Mouse (Mus musculus) midbrain, embryonic 16.5 days (tissue): ENCODE results near the gene Syndig1. TPM values are rescaled to one million over a fixed set of nuclear protein-coding genes. Genes with fewer than 3 reads are reported as not detected.

Source experiments
- ATAC-seq: fragments of 200-750 bp; cut with Nextera tagmentation; 2 replicates; pipeline ENCODE4 v1.8.0; 2017; ENCODE audit warnings: moderate TSS enrichment
- H3K27ac ChIP-seq: fragments of 300-500 bp; sonication (generic); 2 replicates; pipeline ENCODE4 v1.5.1; 2014; ENCODE audit warnings: mild to moderate bottlenecking, low read length, mixed read lengths
- H3K27me3 ChIP-seq: fragments of 300-500 bp; sonication (generic); 2 replicates; pipeline ENCODE4 v1.6.1; 2014; ENCODE audit warnings: low read depth, low read length, mixed read lengths; ENCODE audit not compliant: control insufficient read depth, insufficient read depth
- H3K36me3 ChIP-seq: fragments of 300-500 bp; sonication (generic); 2 replicates; pipeline ENCODE4 v1.6.1; 2014; ENCODE audit warnings: mild to moderate bottlenecking, low read length, moderate library complexity, mixed read lengths; ENCODE audit not compliant: control insufficient read depth, insufficient read depth
- H3K4me1 ChIP-seq: fragments of 300-500 bp; sonication (generic); 2 replicates; pipeline ENCODE4 v1.6.1; 2014; ENCODE audit warnings: mild to moderate bottlenecking, low read length, mixed read lengths; ENCODE audit not compliant: control insufficient read depth, insufficient read depth
- H3K4me2 ChIP-seq: fragments of 300-500 bp; sonication (generic); 2 replicates; pipeline ENCODE4 v1.6.1; 2014; ENCODE audit warnings: mild to moderate bottlenecking, low read length, mixed read lengths
- H3K4me3 ChIP-seq: fragments of 300-500 bp; sonication (generic); 2 replicates; pipeline ENCODE4 v1.5.1; 2014; ENCODE audit warnings: low read depth, mild to moderate bottlenecking, low read length, moderate library complexity, mixed read lengths
- H3K9ac ChIP-seq: fragments of 300-500 bp; sonication (generic); 2 replicates; pipeline ENCODE4 v1.6.1; 2014; ENCODE audit warnings: low read depth, low read length, mixed read lengths
- H3K9me3 ChIP-seq: fragments of 300-500 bp; sonication (generic); replicated peaks from 2 replicates; pipeline ENCODE4 v1.6.1; 2014; ENCODE audit warnings: mild to moderate bottlenecking, low read length, mixed read lengths; ENCODE audit not compliant: control insufficient read depth, poor library complexity, severe bottlenecking
- WGBS: fragments of 180-500 bp; shearing (Covaris S2); extraction: QIAGEN DNeasy Blood & Tissue Kit; methylation state at CpG from one replicate; pipeline ENCODE4 v1.1.7; 2014; 5-methylcytosine and 5-hydroxymethylcytosine counted together
- polyA plus RNA-seq: library from polyadenylated mRNA; unstranded; fragments of >200 nt; fragmentation: Nextera tagmentation; extraction: Ambion mirVana; gene quantifications from 2 replicates; pipeline ENCODE4 v1.2.1, GENCODE M21; 2015

The Syndig1 gene
- polyA plus RNA-seq, 1 experiment from 2014 or later, result 27.6 TPM

- WGBS, result 78% methylated on average over 5 of the region's 5 CpGs
- Histone ChIP-seq H3K27ac (no peak overlapping the region), H3K27me3 (no peaks in the 10 kb centered on the region), H3K9me3 (no peaks in the 10 kb centered on the region), H3K4me2 (no peak overlapping the region), H3K4me3 (no peak overlapping the region), H3K4me1 (peaks cover 2% of the 10 kb centered on the region; the same call in 1 of the 2 replicates), H3K9ac (no peak overlapping the region), H3K36me3 (no peaks in the 10 kb centered on the region)
- no peak for ATAC-seq
These were observed 101.0 kb downstream of the Syndig1 start for GRCm38 (mm10) chr2:149929986-149930385.

GRCm38 (mm10) chr2:149931111-149931510, 102.1 kb downstream of the Syndig1 start:
- Histone ChIP-seq H3K4me1 (peaks cover 2% of the 10 kb centered on the region; the same call in 1 of the 2 replicates), H3K27me3 (no peaks in the 10 kb centered on the region), H3K9ac (no peak overlapping the region), H3K4me2 (no peak overlapping the region), H3K4me3 (no peak overlapping the region), H3K36me3 (no peaks in the 10 kb centered on the region), H3K27ac (no peak overlapping the region), H3K9me3 (no peaks in the 10 kb centered on the region)
- 77% methylated on average over 2 of the region's 2 CpGs for WGBS
- ATAC-seq, result no peak

DNA sequence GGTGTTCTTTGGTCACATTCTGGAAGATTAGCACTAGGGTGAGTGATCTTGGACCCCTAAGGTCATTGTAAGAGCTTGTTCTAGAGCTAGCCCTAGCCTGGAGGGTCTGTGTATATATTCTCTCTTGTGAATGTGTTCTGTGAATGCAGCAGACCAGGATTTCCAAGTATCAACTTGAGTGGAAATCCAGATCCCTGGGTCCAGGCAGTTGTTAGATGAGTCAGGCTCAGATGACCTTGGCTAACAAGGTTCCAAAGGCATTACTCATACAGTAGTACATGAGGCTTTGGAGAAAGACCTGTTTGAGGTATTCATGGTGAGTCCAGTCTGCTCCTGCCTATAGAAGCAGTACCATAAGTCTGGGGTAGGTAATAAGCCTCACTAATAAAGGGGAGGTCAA, 103.1 kb downstream of the Syndig1 start:
- Histone ChIP-seq H3K9me3 (no peaks in the 10 kb centered on the region), H3K27ac (no peak overlapping the region), H3K4me2 (no peak overlapping the region), H3K4me3 (no peak overlapping the region), H3K4me1 (peaks cover 2% of the 10 kb centered on the region; the same call in 1 of the 2 replicates), H3K9ac (no peak overlapping the region), H3K36me3 (no peaks in the 10 kb centered on the region), H3K27me3 (no peaks in the 10 kb centered on the region)
- no peak for ATAC-seq

GRCm38 (mm10) chr2:149933247-149933898, 104.4 kb downstream of the Syndig1 start:
- no peak overlapping the region for H3K4me3 ChIP-seq
- H3K4me2 ChIP-seq, result no peak overlapping the region
- H3K9me3 ChIP-seq, result no peaks in the 10 kb centered on the region
- no peaks in the 10 kb centered on the region for H3K36me3 ChIP-seq
- H3K27ac ChIP-seq, result no peak overlapping the region
- no peak overlapping the region for H3K9ac ChIP-seq
- peaks cover 2% of the 10 kb centered on the region; the same call in 1 of the 2 replicates for H3K4me1 ChIP-seq
- no peaks in the 10 kb centered on the region for H3K27me3 ChIP-seq
- WGBS, result 15% methylated on average over 2 of the region's 2 CpGs
- ATAC-seq, result peak; percentile 12; the same call in 1 of the 2 replicates

GRCm38 (mm10) chr2:149934139-149934538, 105.1 kb downstream of the Syndig1 start:
- Histone ChIP-seq H3K27me3 (no peaks in the 10 kb centered on the region), H3K4me2 (no peak overlapping the region), H3K27ac (no peak overlapping the region), H3K4me1 (0 out of 2 replicates have a peak, but pooled peaks cover 2% of the 10 kb centered on the region), H3K36me3 (no peaks in the 10 kb centered on the region), H3K9me3 (no peaks in the 10 kb centered on the region), H3K4me3 (no peak overlapping the region), H3K9ac (no peak overlapping the region)
- 5% methylated on average over 4 of the region's 4 CpGs for WGBS
- no peak for ATAC-seq

- Histone ChIP-seq H3K4me1 (no peaks in the 10 kb centered on the region), H3K27ac (no peak overlapping the region), H3K4me2 (no peak overlapping the region), H3K9me3 (no peaks in the 10 kb centered on the region), H3K36me3 (no peaks in the 10 kb centered on the region), H3K27me3 (no peaks in the 10 kb centered on the region), H3K9ac (no peak overlapping the region), H3K4me3 (no peak overlapping the region)
- 64% methylated on average over 4 of the region's 4 CpGs for WGBS
- ATAC-seq, result no peak
These were observed 109.8 kb downstream of the Syndig1 start for GRCm38 (mm10) chr2:149938829-149939228.

GRCm38 (mm10) chr2:149939586-149939985, 110.6 kb downstream of the Syndig1 start:
- no peaks in the 10 kb centered on the region for H3K36me3 ChIP-seq
- H3K9me3 ChIP-seq, result no peaks in the 10 kb centered on the region
- H3K27ac ChIP-seq, result no peak overlapping the region
- ATAC-seq, result no peak
- no peaks in the 10 kb centered on the region for H3K4me1 ChIP-seq
- H3K4me3 ChIP-seq, result no peak overlapping the region
- H3K4me2 ChIP-seq, result no peak overlapping the region
- whole genome bisulfite sequencing, result 31% methylated on average over 2 of the region's 2 CpGs
- no peak overlapping the region for H3K9ac ChIP-seq
- no peaks in the 10 kb centered on the region for H3K27me3 ChIP-seq

GRCm38 (mm10) chr2:149950641-149951040, 121.6 kb downstream of the Syndig1 start:
- no peak overlapping the region for H3K4me3 ChIP-seq
- H3K27ac ChIP-seq, result no peak overlapping the region
- no peak for ATAC-seq
- no peak overlapping the region for H3K9ac ChIP-seq
- H3K36me3 ChIP-seq, result no peaks in the 10 kb centered on the region
- 88% methylated on average over 4 of the region's 4 CpGs for WGBS
- H3K27me3 ChIP-seq, result no peaks in the 10 kb centered on the region
- no peaks in the 10 kb centered on the region for H3K4me1 ChIP-seq
- no peaks in the 10 kb centered on the region for H3K9me3 ChIP-seq
- no peak overlapping the region for H3K4me2 ChIP-seq

GRCm38 (mm10) chr2:149971014-149971413, 142.0 kb downstream of the Syndig1 start:
- H3K36me3 ChIP-seq, result no peaks in the 10 kb centered on the region
- no peak overlapping the region for H3K9ac ChIP-seq
- no peak overlapping the region for H3K27ac ChIP-seq
- no peaks in the 10 kb centered on the region for H3K9me3 ChIP-seq
- H3K4me1 ChIP-seq, result no peaks in the 10 kb centered on the region
- 28% methylated on average over 4 of the region's 4 CpGs for WGBS
- no peak overlapping the region for H3K4me3 ChIP-seq
- no peaks in the 10 kb centered on the region for H3K27me3 ChIP-seq
- no peak for ATAC-seq
- H3K4me2 ChIP-seq, result no peak overlapping the region
